Mouse (Mus musculus) heart, adult 2 months (tissue): ENCODE data around the gene Wipf1. TPM values are rescaled to one million over a fixed set of nuclear protein-coding genes. Genes with fewer than 3 reads are reported as not detected.

Source experiments
- DNase-seq, 2 experiments: peaks; one replicate each; pipeline ENCODE4 v3.0.0; 2021
- H3K27ac ChIP-seq: fragments of 200-600 bp; 2 replicates; pipeline ENCODE4 v1.8.1; 2022
- H3K27me3 ChIP-seq: fragments of 200-500 bp; 2 replicates; pipeline ENCODE4 v1.6.1; 2012; ENCODE audit warnings: mild to moderate bottlenecking, low read length, inconsistent platforms, mixed read lengths; ENCODE audit not compliant: control insufficient read depth, insufficient read depth
- H3K36me3 ChIP-seq: fragments of 200-500 bp; 2 replicates; pipeline ENCODE4 v1.6.1; 2012; ENCODE audit warnings: low read length, inconsistent platforms; ENCODE audit not compliant: control insufficient read depth, insufficient read depth
- H3K4me1 ChIP-seq: fragments of 200-500 bp; 2 replicates; pipeline ENCODE4 v1.6.1; 2011; ENCODE audit warnings: low read length; ENCODE audit not compliant: control insufficient read depth, insufficient read depth
- H3K4me3 ChIP-seq: fragments of 200-600 bp; 2 replicates; pipeline ENCODE4 v1.8.1; 2022
- H3K79me2 ChIP-seq: fragments of 200-500 bp; replicated peaks from 2 replicates; pipeline ENCODE4 v1.6.1; 2012; ENCODE audit warnings: mild to moderate bottlenecking, inconsistent platforms, low read length, moderate library complexity, mixed read lengths; ENCODE audit not compliant: control insufficient read depth, insufficient read depth
- H3K9ac ChIP-seq: fragments of 200-500 bp; 2 replicates; pipeline ENCODE4 v1.6.1; 2012; ENCODE audit warnings: low read depth, mild to moderate bottlenecking, control low read depth, inconsistent platforms, low read length, mixed read lengths
- CTCF ChIP-seq: fragments of 200-600 bp; IDR thresholded peaks from 2 replicates; pipeline ENCODE4 v1.8.1; 2022; ENCODE audit warnings: antibody characterized with exemption, mild to moderate bottlenecking, moderate library complexity
- EP300 ChIP-seq: fragments of 200-500 bp; IDR thresholded peaks from 2 replicates; pipeline ENCODE4 v1.6.1; 2011; ENCODE audit warnings: low read depth, low read length, control low read depth; ENCODE audit not compliant: insufficient read depth
- POLR2A ChIP-seq: fragments of 200-500 bp; IDR thresholded peaks from 2 replicates; pipeline ENCODE4 v1.6.1; 2011; ENCODE audit warnings: mild to moderate bottlenecking, low read depth, low read length, control low read depth; ENCODE audit not compliant: insufficient read depth
- WGBS: fragments of 180-500 bp; shearing (Covaris S2); methylation state at CpG from one replicate; pipeline ENCODE4 v1.1.7; 2018; 5-methylcytosine and 5-hydroxymethylcytosine counted together
- intact Hi-C: fragments of 180-260 bp; cut with DNase I; formaldehyde crosslinking; loops from one replicate; pipeline ENCODE4 v1.15.1; 2025
- polyA plus RNA-seq: library from polyadenylated mRNA; depleted of rRNA; stranded (reverse); fragments of >200 nt; gene quantifications from 2 replicates; pipeline ENCODE4 v1.2.3, GENCODE M21; 2012
- total RNA-seq, 2 experiments: library from RNA; stranded (reverse); gene quantifications; 2 replicates each; pipeline ENCODE4 v1.2.3; 2021

Gene Wipf1
- total and polyA plus RNA-seq, 3 experiments: 6.6 to 17.0 (median 12.9) TPM

GRCm38 (mm10) chr2:73521737-73522136 is 7.8 kb downstream of the Wipf1 start:
- Histone ChIP-seq H3K27ac (no peak overlapping the region; the same call in 1 of the 2 replicates), H3K36me3 (peaks cover 16% of the 10 kb centered on the region), H3K4me1 (peaks cover 28% of the 10 kb centered on the region), H3K27me3 (no peaks in the 10 kb centered on the region), H3K9ac (no peak overlapping the region), H3K79me2 (peaks cover 2% of the 10 kb centered on the region), H3K4me3 (no peak overlapping the region)
- no peak for TF ChIP-seq CTCF
- no peak for TF ChIP-seq EP300
- TF ChIP-seq POLR2A: no peak
- 24% methylated on average over 5 of the region's 5 CpGs for WGBS
- no peak for DNase-seq
- intact Hi-C loops: no loop called here

- Histone ChIP-seq H3K27ac (no peak overlapping the region), H3K4me1 (peaks cover 22% of the 10 kb centered on the region), H3K36me3 (peaks cover 16% of the 10 kb centered on the region), H3K79me2 (peaks cover 3% of the 10 kb centered on the region), H3K27me3 (no peaks in the 10 kb centered on the region), H3K9ac (no peak overlapping the region), H3K4me3 (no peak overlapping the region)
- intact Hi-C loops: no loop called here
- WGBS: 75% methylated on average over 5 of the region's 5 CpGs
- no peak for TF ChIP-seq POLR2A
- TF ChIP-seq CTCF: no peak
- no peak for TF ChIP-seq EP300
- no peak for DNase-seq
Observed at GRCm38 (mm10) chr2:73518966-73519365, 10.6 kb downstream of the Wipf1 start.

- H3K36me3 ChIP-seq: peaks cover 13% of the 10 kb centered on the region
- intact Hi-C loops: no loop called here
- H3K4me3 ChIP-seq: no peak overlapping the region
- TF ChIP-seq CTCF: no peak
- TF ChIP-seq EP300: no peak
- TF ChIP-seq POLR2A: no peak
- peaks cover 24% of the 10 kb centered on the region for H3K4me1 ChIP-seq
- H3K27me3 ChIP-seq: no peaks in the 10 kb centered on the region
- H3K9ac ChIP-seq: no peak overlapping the region
- H3K27ac ChIP-seq: no peak overlapping the region
- 59% methylated on average over 2 of the region's 2 CpGs for WGBS
- DNase-seq: no peak
- peaks cover 3% of the 10 kb centered on the region for H3K79me2 ChIP-seq
Observed at GRCm38 (mm10) chr2:73518311-73518710, 11.2 kb downstream of the Wipf1 start.

GRCm38 (mm10) chr2:73514178-73514577 is 15.4 kb downstream of the Wipf1 start:
- TF ChIP-seq EP300 (no peak), CTCF (no peak)
- 88% methylated on average over 6 of the region's 6 CpGs for whole genome bisulfite sequencing
- Histone ChIP-seq H3K4me1 (peaks cover 32% of the 10 kb centered on the region), H3K9ac (no peak overlapping the region), H3K79me2 (peaks cover 1% of the 10 kb centered on the region; the same call in 1 of the 2 replicates), H3K4me3 (no peak overlapping the region), H3K27me3 (no peaks in the 10 kb centered on the region), H3K27ac (no peak overlapping the region), H3K36me3 (peaks cover 2% of the 10 kb centered on the region; the same call in 1 of the 2 replicates)
- DNase-seq: no peak
- intact Hi-C loops: no loop called here

GRCm38 (mm10) chr2:73513204-73513749 is 16.3 kb downstream of the Wipf1 start:
- peaks cover 3% of the 10 kb centered on the region; the same call in 1 of the 2 replicates for H3K79me2 ChIP-seq
- H3K36me3 ChIP-seq: peaks cover 5% of the 10 kb centered on the region
- TF ChIP-seq EP300: no peak
- TF ChIP-seq CTCF: no peak
- TF ChIP-seq POLR2A: no peak
- no peak for DNase-seq
- peaks cover 34% of the 10 kb centered on the region for H3K4me1 ChIP-seq
- WGBS: 63% methylated on average over 2 of the region's 2 CpGs
- H3K27me3 ChIP-seq: no peaks in the 10 kb centered on the region
- no peak overlapping the region for H3K9ac ChIP-seq
- H3K27ac ChIP-seq: peak overlapping the region; percentile 33; the same call in 1 of the 2 replicates
- no peak overlapping the region for H3K4me3 ChIP-seq
- intact Hi-C loops: no loop called here

- Histone ChIP-seq H3K4me1 (peaks cover 33% of the 10 kb centered on the region), H3K9ac (no peak overlapping the region), H3K4me3 (no peak overlapping the region), H3K27me3 (no peaks in the 10 kb centered on the region), H3K27ac (peak overlapping the region; percentile 56), H3K79me2 (peaks cover 3% of the 10 kb centered on the region; the same call in 1 of the 2 replicates), H3K36me3 (peaks cover 5% of the 10 kb centered on the region)
- intact Hi-C loops: no loop called here
- TF ChIP-seq EP300 (no peak), POLR2A (no peak), CTCF (no peak)
- 72% methylated on average over 3 of the region's 3 CpGs for whole genome bisulfite sequencing
- no peak for DNase-seq
Observed at GRCm38 (mm10) chr2:73512044-73512443, 17.5 kb downstream of the Wipf1 start.
